Mouse (Mus musculus) adrenal gland, postnatal 36 days (tissue): ENCODE results near the gene Ets1. TPM values are rescaled to one million over a fixed set of nuclear protein-coding genes. Genes with fewer than 3 reads are reported as not detected.

Source experiments
- DNase-seq, 2 experiments: peaks; one replicate each; pipeline ENCODE4 v3.0.0; 2021; ENCODE audit warnings: mixed read lengths in 1 of 2
- total RNA-seq, 2 experiments: library from RNA; stranded (reverse); gene quantifications; 2 replicates each; pipeline ENCODE4 v1.2.3; 2021

Gene Ets1
- total RNA-seq, 2 experiments from 2014 or later, result 28.6 to 36.8 TPM

DNA sequence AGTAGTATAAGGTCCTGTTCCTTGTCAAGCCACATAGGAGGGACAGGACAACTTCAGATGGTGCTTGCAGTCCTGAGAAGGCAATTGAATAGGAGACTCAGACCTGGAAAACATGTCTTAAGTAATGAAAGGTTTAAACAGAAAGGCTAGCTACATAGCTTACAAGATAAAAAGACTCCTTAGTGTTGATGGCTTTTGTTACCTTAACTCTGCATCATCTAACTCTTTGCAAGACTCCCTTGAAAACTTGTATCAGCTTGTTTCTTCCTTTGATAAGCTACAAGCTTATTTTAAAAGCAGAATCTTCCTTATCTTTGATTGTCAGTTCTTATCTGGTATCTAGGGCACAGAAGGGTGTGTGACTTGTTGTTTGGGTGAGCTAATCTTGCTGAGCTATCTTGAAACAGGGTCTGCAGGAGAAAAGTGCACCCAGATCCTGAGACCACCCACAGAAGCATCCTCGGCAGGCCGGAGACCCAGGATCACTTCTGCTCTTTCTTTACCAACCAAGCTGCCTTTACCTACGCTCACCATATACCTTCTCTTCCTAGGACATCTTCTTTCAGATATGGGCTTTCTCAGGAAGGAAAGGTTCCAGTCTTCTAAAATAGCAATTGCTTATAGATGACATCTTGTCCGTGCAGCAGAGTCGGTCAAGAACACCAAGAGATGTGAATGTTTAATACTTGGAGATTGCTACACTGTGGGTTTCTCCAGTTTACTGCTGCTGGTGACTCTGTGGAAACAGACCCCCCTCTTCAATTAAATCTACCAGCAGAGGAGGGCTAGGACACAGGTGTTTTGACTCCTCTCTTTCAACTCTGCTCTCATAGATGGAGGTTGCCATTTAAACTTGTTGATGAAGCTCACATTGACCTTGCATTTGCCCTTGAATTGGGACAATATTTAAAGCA is 19.2 kb upstream of the Ets1 start:
- DNase-seq, result no peak

DNA sequence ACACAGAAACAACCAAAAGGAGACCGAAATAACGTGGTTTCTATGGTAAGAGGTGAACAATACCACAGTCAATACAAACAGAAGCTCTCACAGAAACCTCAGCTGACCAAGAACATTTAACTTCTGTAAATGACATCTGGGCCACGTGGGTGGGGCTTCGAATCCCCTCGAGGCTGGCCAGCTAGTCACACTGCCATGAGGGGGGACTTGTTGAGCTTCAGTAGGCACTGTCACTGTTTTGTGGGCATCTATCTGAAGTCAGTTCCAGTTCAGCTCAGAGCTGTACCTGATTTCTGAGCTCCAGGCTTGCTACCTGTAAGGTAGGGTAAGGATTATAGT is 18.6 kb upstream of the Ets1 start:
- DNase-seq, result no peak

DNA sequence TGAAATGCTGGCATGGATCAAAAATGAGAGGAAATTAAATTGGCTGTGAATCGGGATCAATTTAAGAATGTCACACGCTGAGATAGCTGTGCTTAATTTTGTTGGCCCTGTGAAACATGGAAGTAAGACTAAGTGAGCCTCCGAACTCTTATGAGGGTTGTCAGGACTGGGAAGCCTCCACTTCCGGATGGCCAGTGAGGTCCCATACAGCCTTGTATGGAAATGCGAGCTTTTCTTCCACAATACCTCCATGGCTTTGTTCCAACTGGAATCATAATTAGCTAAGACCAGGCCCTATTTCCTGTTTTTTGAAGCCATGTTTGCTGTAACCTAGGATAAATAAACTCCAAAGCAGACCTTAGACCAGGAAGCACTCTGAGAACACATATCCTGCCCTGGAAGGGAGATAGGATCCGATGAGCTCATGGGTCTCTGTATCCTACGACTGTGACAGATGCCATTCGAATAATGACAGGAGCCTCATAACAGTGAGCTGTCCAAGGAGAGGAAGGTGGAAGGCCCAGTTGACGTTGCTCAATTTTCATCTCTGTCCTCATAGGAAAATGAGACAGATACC is 17.4 kb upstream of the Ets1 start:
- no peak for DNase-seq

DNA sequence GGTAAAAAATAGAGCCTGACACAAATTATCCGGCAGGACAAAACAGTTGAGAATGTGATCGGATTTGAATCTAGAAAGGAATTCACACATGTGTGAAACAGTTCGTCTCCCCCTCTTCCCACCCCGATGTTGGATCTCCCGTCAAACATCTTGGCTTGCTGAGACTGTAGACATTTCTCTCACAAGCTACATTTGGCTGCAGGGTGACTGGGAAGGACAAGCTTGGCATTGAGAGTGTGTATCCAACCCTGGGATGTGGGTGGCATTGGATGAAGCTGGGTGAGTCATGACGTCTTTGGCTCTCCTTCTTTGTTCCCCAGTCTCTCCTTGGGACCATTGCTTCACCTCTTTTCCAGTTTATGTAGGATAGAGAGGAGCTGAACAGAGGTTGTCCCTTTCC is 16.4 kb upstream of the Ets1 start:
- no peak for DNase-seq

DNA sequence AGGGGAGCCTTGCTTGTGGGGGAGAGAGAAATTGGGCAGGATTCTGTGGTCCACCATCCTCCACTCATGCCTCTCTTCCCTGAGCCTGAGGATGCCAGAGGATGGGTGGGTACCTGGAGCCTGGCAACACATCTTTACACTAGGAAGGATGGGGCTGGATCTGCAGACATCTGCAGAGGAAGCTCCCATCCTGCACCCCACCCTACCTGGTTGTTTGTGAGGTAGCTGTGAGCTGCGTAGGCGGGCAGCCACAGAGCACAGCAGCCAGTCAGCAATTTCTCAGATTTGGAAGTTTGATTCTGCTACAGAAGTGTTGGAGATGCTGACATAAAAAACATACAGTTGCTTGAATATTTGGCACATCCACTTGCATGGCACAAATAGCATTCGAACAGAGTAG is 15.6 kb upstream of the Ets1 start:
- no peak for DNase-seq

DNA sequence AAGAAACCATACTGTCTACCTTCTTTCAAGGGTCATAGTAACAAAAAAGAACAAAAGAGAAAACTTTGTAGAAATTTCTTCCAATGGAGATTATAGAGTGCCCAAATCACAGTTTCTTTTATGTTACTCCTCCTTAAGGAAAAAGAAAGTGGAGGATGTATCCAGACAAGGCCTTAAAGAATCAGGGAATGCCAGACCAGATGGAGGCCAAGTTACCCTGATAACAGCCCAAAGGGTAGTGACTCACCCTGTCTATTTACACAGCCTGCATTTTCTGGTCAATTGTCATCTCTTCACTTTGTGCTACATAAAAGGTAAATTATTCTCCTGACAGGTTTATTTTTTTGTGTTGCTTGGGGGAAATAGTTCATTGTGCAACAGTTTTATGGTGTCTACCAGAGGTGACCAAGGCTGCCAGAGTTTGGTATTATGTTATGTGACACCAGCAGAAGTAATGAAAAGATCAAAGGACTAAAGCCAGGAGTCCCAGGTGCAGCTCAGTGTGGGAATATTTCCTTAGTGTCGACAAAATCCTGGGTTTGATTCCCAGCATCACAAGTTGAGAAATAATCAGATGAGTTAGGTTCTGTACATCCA is 6.5 kb upstream of the Ets1 start:
- no peak for DNase-seq

DNA sequence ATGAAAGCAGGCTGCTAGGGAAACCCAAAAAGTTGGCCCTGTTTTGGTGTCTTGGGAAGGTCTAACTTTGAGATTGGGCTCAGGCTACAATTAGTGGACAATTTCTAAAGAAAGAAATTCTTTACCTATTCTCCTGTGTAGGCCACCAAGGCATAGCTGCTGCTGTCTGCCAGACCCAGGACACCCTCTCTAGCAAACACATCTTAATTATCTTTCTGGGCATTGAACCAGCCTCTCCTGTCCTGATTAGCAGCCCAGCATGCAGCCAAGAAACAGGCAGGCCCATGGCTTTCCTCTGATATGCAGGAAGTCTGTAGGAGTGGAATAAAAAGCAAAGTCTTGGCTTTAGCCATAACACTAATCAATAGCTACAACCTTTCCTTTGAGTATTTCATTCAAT is 4.7 kb upstream of the Ets1 start:
- DNase-seq, result no peak

DNA sequence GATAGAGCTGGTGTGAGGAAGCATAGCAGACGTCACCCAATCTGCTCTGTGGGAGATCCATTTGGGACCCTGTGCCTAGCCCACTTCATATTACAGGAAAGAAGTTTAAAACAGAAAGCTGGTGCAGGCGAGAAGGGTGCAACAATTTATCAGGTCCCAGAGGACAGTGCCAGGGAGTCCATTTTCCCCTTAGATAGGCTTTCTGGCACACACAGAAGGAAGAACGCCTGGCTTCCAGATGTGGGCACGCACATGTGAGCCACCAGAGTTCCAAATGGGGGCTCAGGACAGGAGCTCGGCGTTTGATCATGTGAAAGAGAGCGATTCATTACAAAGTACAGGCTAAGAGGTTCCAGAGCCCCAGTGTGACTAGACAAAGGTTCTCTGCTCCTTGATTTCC is 3.8 kb upstream of the Ets1 start:
- no peak for DNase-seq

DNA sequence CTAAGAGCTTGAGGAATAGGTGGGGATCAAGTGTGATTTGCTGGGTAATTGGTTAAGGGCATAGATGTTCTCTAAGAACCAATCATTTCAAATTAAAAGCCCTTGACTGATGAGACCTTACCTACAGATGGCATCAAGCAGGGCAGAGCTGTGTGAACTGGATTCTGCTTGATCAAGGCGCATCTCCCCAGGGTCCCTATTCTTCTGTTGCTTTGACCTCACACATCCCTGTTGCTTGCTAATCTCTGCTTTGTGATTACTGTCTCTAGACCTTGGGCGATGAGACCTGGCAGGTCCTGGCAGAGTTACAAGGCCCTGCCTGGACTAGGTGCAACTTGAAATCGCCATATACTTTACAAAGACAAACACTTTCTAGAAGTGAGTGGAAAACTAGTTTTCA is 9.0 kb downstream of the Ets1 start:
- DNase-seq, result no peak

DNA sequence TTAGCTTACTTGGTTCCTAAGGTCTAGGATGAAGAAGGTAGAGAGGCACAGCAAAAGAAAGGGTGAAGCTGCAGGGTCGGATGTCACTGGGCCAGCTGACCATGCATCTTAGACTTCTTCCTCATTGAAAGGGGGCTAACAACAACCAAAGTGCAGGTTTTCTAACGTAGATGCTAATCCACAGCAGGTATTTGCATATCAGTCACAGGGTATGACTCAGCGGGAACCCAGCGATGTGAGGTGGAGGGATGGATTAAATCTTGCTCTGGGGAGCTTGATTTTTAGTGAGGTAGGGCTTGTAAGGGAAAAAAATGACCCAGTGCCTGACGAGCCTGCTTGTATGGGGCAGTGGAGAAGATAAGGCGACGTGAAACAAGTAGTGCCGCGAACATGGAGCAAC is 9.5 kb downstream of the Ets1 start:
- DNase-seq, result no peak

DNA sequence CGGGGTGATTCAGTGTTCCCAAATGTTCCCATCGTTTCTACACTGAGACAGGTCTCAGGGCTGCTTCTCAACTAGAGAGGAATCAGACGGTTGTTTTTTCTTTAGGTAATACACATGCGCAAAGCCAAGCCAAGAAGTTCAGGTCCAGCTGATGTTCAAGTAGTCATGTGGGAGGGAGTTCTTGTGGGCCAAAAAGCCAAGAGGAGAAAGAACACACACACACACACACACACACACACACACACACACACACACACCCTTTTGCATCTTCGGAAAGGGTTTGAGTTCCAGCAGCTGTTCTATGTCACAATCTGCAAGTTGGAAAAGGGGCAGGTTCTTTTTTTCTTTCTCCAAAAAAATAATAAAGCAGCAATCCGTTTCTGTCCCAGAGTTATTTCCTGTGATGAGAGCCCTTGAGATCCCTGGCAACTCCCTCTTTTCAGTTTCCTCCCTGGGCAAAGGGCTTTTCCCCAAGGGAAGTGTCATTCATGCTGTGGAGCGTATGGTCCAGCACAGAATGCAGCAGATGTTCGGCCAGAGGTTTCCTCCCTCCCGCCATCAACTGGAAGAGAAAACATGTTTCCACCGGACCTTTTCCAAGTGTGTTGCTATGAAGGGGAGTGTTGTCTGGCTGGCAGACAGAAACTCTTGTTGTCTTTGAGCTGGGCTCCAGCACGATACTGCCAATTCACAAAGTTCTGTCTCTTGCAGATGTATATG is 10.7 kb downstream of the Ets1 start:
- DNase-seq, result peak; percentile 22 to 45

DNA sequence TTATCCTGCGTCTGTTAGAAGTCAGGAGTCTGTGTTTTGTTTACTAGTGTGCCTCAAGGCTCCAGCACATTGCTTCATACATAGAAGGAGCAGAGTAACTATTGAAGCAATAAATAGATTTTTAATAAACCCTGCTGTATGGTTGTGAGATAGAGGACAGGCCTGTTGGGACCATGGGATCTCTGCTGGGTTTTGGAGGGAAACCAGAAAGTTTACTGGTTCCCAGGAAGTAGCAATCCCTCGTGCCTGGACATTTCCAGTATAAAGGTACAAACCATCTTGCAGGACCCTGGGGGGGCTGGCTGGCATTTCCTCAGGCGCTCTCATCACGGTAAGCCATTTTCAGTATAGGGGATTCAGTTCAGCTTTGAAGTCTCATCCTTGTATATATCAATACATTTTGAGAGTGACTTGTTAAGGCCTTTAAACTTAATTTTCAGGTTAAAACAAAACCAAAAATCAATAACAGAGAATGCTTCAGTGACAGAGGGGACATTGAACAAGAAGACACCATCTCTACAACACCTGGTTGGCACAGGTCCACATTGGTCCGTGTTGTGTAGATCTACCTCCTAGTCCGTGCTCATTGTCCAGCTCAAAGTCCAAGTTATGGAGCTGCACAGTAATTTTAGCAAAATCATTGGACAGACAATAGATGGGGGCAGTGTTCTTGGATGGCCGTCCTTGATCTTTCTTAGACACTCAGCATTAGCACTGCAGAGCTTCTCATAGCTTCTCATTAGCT is 11.7 kb downstream of the Ets1 start:
- DNase-seq, result no peak

DNA sequence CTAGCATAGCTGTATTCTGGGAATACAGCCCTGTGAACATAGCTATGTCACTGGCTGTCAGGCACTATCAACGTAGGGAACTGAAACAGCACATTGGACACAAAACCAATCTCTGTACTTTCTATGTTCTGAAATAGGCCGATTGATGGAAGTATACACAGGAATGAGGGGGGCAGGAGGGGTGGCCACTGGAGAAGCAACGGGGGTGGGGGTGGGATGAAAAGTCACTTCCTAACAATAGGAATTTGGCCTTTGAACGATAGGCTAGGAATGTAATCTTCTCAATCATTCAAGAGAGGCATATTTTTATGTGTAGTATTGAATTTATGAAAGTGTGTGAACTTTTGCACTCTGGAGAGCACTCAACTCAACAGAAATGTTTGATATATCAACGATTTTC is 12.3 kb downstream of the Ets1 start:
- no peak for DNase-seq

DNA sequence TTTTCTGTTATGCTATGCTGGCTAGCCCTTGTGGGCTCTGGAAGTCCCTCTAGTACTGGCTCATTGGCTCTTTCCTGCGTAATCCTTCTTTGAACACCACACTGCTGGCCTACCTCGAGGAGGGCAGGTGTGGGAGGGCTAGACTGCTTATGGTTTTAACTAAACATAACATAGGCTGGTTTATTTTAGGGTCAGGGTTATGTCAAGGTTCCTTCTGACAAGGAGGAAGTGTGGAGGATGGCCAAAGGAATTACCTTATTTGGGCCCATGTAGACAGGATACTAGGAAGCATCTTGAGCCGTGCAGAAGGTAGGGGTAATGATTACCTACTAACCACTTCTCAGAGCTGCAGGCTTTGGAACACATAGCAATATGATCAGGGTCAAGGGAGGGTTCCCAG is 14.7 kb downstream of the Ets1 start:
- no peak for DNase-seq

DNA sequence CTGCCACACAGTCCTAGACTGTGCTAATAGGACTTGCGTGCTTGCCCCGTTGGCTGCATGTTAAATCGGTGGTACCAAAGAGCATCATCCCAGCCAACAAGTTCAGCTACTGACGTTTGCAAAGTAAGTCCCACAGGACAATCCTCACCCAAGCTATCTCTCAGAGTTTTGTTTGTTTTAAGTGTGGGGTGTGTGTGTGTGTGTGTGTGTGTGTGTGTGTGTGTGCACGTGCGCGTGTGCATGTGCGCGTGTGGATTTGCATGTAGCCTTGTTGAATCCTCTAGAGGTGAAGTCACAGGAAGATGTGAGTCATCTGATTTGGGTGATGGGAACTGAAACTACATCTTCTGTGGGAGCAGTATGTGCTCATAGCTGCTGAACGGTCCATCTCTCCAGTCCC is 16.1 kb downstream of the Ets1 start:
- no peak for DNase-seq

DNA sequence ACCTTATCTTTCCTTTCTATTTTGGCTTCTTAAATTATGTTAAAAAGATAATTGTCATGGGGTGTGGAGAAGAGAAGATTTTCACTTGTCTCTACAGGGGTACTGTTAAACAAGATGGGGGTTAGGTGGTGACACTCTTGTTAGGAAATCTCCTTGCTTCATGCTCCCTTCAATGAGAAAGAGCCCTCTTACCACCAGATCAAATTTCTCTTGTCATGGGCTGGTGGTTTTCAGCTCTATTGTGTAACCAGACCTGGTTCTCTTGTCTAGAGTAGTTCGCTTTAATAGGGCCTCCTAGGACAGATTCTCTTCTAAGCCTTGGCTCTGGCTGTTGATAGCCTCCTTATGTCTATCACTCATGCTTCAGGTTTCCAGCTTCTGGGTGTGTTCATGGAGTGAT is 18.3 kb downstream of the Ets1 start:
- DNase-seq, result no peak

DNA sequence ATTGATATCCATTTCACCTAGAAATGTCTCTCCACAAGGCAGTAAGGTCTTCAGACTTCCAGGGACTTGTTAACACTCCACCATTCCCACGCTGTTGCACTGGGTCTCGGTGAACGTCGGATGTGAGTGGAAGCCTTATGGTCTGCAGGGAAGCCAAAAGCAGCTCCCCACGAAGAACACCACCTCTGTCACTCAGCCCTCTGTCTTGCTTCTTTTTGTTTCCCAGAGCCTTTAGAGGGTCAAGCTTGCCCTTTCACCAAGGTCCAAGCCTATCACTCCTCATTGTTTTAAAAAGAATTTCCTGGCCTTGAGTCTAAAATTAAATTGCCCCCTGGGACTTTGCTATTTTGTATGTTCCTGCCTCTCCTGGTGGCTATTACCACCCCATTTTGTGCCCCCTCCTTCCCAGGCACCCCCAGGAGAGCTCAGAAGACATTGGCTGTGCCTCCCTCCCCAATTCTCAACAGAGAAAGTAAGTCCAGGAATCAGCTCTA is 20.4 kb downstream of the Ets1 start:
- DNase-seq, result no peak

DNA sequence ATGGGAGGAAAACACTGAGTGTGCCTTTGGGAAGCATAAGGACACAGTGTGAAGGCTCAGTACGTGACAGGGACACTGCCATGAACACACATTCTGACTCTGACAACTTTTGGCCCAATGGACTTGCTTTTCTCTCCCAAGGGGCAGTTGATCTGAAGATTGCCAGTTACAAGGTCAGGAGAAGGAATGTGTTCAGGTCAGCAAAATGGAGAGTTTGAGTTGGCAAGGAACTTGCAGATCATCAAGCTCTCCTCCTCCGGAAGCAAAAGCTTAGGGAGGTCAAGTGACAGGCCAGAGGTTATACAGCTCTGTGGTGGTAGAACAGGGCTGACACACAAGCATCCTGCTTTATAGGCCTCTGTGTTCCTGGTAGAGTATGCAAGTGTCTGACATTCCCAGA is 21.1 kb downstream of the Ets1 start:
- peak in 1 of 2 experiments; percentile 47 for DNase-seq

DNA sequence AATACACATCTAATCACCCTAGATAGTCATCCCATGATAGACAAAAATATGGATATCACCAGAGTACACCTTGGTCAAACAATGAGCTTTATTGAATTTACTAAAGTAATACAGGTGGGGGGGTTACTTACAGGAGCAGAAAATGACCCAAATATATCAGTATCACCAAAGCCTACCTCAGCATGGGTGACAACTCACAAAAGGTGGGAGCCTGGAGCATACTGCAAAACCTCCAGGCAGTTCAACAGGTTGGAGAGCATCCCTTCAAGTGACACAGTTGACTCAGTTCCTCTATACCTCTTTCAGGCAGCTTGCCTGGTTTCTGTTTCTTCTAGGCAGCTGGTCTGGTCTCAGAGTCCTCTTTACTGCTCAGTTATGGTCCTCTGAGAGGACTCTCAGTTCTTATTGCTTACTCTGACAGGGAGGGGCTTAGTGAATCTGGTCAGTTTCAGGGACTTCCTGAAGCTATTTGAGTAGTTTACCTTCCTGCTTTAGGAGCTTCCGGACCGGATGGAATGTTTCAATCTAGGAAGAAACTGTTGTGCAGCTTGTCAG is 24.5 kb downstream of the Ets1 start:
- DNase-seq, result no peak

DNA sequence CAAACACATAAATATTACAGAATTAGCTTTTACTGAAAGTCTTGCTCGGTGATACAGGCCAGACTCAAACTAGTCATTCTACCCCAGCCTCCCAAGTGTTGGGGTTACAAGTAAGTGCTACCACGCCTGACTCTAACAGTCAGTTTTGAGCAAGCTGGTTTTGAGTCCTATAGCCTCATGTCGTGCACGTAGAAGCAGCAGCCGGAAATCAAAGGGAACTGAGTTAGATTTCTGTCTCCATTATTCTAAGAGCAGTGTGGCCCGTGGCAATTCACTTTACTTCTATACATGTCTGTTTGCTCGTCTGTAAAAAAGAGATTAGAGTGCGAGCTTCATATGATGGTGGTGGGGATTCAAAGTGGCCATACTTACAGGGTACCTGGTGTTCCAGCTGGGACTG is 25.1 kb downstream of the Ets1 start:
- DNase-seq, result no peak

DNA sequence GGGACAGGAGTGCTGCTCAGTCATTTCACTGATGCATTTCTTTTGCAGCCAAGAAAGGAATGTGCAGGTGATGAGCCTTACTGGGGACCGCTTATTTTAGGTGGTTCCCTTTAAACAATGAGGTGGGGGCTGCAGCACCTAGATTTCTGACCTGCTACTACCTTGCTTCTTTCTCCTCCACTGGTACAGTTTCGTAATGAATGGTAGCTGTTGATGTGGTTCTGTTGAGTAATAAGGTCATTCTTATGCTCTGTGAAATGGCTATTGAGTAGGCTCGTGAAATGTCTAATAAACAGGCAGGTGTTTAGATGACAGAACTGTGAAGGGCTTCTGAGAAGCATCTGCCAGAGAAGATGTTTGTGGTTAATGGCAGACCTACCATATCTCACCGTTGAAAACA is 25.5 kb downstream of the Ets1 start:
- DNase-seq, result no peak
